Mouse (Mus musculus): Measurements from ENCODE around the gene Cdca5. TPM values are rescaled to one million over a fixed set of nuclear protein-coding genes. Genes with fewer than 3 reads are reported as not detected.
"Not testable (repeated sequence)": the region's sequence is repeated elsewhere in the genome, so short reads cannot be mapped to it uniquely, and the experiment has no call there.

Cdca5 gene
- not detected in 2 replicates for polyA plus RNA-seq (2012; ENCODE audit: insufficient read depth, insufficient read length, low replicate concordance, missing spikeins)

- peaks cover 11% of the 10 kb centered on the region for H3K4me1 ChIP-seq (ENCODE audit: control insufficient read depth, insufficient read depth, low read length)
- TF ChIP-seq CTCF (IDR thresholded peaks at IDR 0.05; ENCODE audit: insufficient read depth, low read depth, low read length) = no peak
- no peak for TF ChIP-seq POLR2A (IDR thresholded peaks at IDR 0.05; ENCODE audit: insufficient read depth, low read depth, low read length)
- WGBS = under 1% methylated on average over 58 of the region's 58 CpGs
- H3K27ac ChIP-seq (ENCODE audit: insufficient read depth, low read depth, low read length) = no peak within 1 kb of the TSS
- H3K4me3 ChIP-seq (ENCODE audit: insufficient read depth, low read depth, low read length) = peak within 1 kb of the TSS; percentile 56
Measured at GRCm38 (mm10) chr19:6084478-6085248, at the start of gene Cdca5, which contains the start of gene Zfpl1. Cdca5 (plus strand) TSS chr19:6084983. Zfpl1 (minus strand) TSS chr19:6084956.

DNA sequence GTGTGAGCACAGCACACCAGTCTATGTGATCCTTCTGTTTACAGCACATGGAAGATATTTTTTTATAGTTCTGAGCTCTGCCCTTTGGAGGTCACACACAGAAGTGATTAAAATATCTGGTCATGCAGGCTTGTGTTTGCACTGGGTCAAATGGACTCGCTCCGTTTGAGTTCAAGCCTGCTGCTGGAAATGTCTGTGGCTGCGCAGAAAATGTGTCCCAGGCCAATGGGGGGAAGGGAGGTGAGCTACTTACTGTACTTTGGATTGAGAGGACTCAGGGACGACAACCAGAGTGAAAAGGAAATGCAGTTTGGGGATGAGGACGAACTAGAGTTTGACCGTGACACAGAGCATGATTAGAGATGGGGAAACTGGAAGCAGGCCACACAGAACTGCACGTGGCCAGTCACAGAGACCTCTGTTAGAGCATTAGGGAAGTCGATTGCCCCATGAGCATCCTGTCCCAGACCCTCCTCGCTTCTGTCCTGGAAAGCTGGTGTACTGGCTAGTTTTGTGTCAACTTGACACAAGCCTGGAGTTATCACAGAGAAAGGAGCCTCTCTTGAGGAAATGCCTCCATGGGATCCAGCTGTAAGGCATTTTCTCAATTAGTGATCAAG lies 48.7 kb upstream of the Cdca5 start:
- Histone ChIP-seq H3K4me3 (ENCODE audit: insufficient read depth, low read depth, low read length) (no peak overlapping the region), H3K4me1 (ENCODE audit: control insufficient read depth, insufficient read depth, low read length) (no peaks in the 10 kb centered on the region), H3K27ac (ENCODE audit: insufficient read depth, low read depth, low read length) (no peak overlapping the region)
- no peak for TF ChIP-seq POLR2A (IDR thresholded peaks at IDR 0.05; ENCODE audit: insufficient read depth, low read depth, low read length)
- TF ChIP-seq CTCF (IDR thresholded peaks at IDR 0.05; ENCODE audit: insufficient read depth, low read depth, low read length) = no peak
- 77% methylated on average over 9 of the region's 9 CpGs for WGBS

DNA sequence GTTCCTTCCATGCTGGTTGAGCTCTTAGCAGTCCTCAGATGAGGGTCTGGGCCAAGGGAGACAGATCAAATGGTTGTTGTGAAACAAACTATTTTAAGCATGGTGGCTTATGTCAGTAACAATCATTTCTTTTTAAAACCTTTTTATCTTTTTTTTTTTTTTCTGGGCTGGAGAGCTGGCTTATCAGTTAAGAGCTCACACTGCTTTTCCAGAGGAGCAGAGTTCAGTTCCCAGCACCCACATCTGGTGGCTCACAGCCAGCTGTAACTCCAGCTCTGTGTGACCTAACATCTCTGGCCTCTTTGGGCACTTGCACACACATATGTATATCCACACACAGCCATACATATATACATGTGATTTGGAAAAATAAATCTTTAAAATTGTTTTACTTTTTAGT lies 47.1 kb upstream of the Cdca5 start:
- TF ChIP-seq CTCF (IDR thresholded peaks at IDR 0.05; ENCODE audit: insufficient read depth, low read depth, low read length) (no peak), POLR2A (IDR thresholded peaks at IDR 0.05; ENCODE audit: insufficient read depth, low read depth, low read length) (no peak)
- Histone ChIP-seq H3K4me1 (ENCODE audit: control insufficient read depth, insufficient read depth, low read length) (no peaks in the 10 kb centered on the region), H3K4me3 (ENCODE audit: insufficient read depth, low read depth, low read length) (no peak overlapping the region), H3K27ac (ENCODE audit: insufficient read depth, low read depth, low read length) (no peak overlapping the region)

GRCm38 (mm10) chr19:6038326-6038725 lies 46.5 kb upstream of the Cdca5 start:
- WGBS = 80% methylated on average over 7 of the region's 7 CpGs
- Histone ChIP-seq H3K4me1 (ENCODE audit: control insufficient read depth, insufficient read depth, low read length) (no peaks in the 10 kb centered on the region), H3K4me3 (ENCODE audit: insufficient read depth, low read depth, low read length) (no peak overlapping the region), H3K27ac (ENCODE audit: insufficient read depth, low read depth, low read length) (no peak overlapping the region)
- TF ChIP-seq POLR2A (IDR thresholded peaks at IDR 0.05; ENCODE audit: insufficient read depth, low read depth, low read length) (no peak), CTCF (IDR thresholded peaks at IDR 0.05; ENCODE audit: insufficient read depth, low read depth, low read length) (no peak)

DNA sequence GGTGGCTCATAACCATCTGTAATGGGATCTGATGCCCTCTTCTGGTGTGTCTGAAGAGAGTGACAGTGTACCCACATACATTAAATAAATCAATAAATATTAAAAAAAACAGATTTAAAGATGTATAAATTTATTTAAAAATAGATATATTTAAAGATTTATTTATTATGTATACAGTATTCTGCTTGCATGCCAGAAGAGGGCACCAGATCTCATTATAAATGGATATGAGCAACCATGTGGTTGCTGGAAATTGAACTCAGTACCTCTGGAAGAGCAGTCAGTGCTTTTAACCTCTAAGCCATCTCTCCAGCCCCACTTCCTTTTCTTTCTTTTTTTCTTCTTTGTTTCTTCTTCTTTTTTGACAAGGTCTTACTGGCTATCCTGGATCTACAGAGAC lies 44.8 kb upstream of the Cdca5 start:
- TF ChIP-seq CTCF (IDR thresholded peaks at IDR 0.05; ENCODE audit: insufficient read depth, low read depth, low read length) = no peak
- TF ChIP-seq POLR2A (IDR thresholded peaks at IDR 0.05; ENCODE audit: insufficient read depth, low read depth, low read length) = no peak

DNA sequence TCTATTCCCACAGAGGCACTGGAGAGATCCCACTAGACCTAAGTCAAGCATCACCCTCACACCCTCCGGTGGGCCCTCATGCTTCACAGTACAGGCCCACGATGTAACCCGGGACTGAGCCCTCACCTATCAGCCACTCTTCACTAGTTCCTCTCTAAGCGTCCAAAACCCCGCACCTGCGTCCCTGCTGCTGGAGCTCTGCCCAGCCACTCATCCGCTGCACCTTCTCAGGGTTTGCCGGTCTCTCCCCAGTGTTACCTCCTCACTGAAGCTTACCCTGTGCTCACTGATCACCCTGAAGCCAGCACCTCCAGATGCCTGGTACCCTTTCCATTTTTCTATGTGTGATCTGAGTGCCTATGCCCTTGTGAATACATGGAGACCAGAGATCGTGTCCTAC lies 42.5 kb upstream of the Cdca5 start:
- TF ChIP-seq CTCF (IDR thresholded peaks at IDR 0.05; ENCODE audit: insufficient read depth, low read depth, low read length) = no peak
- no peak for TF ChIP-seq POLR2A (IDR thresholded peaks at IDR 0.05; ENCODE audit: insufficient read depth, low read depth, low read length)
- H3K4me3 ChIP-seq (ENCODE audit: insufficient read depth, low read depth, low read length) = no peak overlapping the region
- no peak overlapping the region for H3K27ac ChIP-seq (ENCODE audit: insufficient read depth, low read depth, low read length)
- WGBS = 81% methylated on average over 9 of the region's 9 CpGs
- H3K4me1 ChIP-seq (ENCODE audit: control insufficient read depth, insufficient read depth, low read length) = no peaks in the 10 kb centered on the region; the same call in 1 of the 2 replicates

More for the DNA sequence above, 44.8 kb upstream of the Cdca5 start:
- no peaks in the 10 kb centered on the region; the same call in 1 of the 2 replicates for H3K4me1 ChIP-seq (ENCODE audit: control insufficient read depth, insufficient read depth, low read length)
- H3K27ac ChIP-seq (ENCODE audit: insufficient read depth, low read depth, low read length) = no peak overlapping the region
- no peak overlapping the region for H3K4me3 ChIP-seq (ENCODE audit: insufficient read depth, low read depth, low read length)

- H3K4me3 ChIP-seq (ENCODE audit: insufficient read depth, low read depth, low read length); H3K27ac ChIP-seq (ENCODE audit: insufficient read depth, low read depth, low read length); H3K4me1 ChIP-seq (ENCODE audit: control insufficient read depth, insufficient read depth, low read length): not testable (repeated sequence)
- WGBS = 48% methylated on average over 4 of the region's 4 CpGs
Measured at GRCm38 (mm10) chr19:6044102-6044501, 40.7 kb upstream of the Cdca5 start.

DNA sequence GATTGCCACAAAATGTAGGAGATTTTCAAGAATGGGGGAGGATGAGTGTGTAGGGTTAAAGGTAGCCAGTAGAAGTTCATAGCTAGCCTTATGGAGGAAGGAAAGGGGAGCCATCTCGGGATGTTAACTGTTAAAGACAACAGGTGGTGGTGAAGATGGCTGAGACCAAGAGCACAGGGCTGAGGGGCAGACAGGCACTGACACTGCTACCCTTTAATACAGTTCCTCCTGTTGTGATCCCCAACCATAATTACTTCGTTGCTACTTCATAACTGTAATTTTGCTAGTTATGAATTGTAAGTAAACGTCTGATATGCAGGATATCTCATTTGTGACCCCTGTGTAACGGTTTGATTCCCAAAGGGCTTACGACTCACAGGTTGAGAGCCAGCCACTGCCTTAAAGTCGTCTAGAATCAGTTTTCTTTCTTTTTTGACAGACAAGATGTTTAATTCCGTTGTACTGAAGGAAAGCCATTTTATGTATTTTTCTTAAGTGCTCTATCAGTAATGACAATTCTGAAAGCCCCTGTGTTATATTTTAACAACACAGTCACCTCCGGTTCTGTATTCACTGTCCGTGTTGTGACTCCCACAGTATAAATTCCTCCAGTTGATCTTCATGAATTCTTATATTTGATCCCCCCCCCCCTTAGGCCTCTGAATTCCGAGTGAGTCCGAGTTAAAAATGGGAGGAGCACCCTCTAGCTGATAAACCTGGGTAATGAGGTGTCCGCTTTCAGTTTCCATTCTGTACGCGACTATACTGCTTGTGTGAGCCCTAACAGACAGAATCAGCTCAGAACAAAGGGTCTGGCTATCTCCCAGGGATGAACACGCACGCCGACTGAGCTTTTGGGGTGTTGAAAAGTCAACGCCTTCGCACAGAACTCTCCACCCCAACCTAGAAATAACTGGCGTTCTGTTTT lies 39.2 kb upstream of the Cdca5 start:
- Histone ChIP-seq H3K4me1 (ENCODE audit: control insufficient read depth, insufficient read depth, low read length) (peaks cover 10% of the 10 kb centered on the region), H3K4me3 (ENCODE audit: insufficient read depth, low read depth, low read length) (peak overlapping the region; percentile 88), H3K27ac (ENCODE audit: insufficient read depth, low read depth, low read length) (peak overlapping the region; percentile 84)
- TF ChIP-seq CTCF (IDR thresholded peaks at IDR 0.05; ENCODE audit: insufficient read depth, low read depth, low read length) (no peak), POLR2A (IDR thresholded peaks at IDR 0.05; ENCODE audit: insufficient read depth, low read depth, low read length) (no peak)
- 10% methylated on average over 20 of the region's 20 CpGs for WGBS
